Mouse (Mus musculus): ENCODE data around the gene Hnf4a. TPM values are rescaled to one million over a fixed set of nuclear protein-coding genes. Genes with fewer than 3 reads are reported as not detected.

Hnf4a gene
- polyA plus RNA-seq, 1 experiment from 2014 or later, result 18.6 TPM

DNA sequence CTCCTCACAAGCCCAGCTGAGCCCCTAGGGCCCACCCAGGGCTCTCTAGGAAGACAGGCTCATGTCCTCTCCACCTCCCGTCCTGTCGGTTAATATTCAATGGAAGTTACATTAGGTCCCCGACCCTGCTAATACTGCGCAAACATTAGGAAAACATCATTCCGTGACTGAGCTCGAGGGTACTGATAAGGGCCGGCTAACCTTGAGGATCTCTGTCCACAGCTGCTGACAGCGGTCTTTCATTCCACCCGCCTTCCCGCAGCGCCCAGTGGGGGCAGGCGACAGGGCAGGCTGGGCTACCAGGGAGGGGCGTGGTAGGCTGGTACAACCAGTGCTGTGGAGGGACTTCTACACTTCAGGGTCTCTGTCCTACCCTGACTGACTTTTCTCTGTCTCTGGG, 48.8 kb downstream of the Hnf4a start:
- ATAC-seq (replicated peaks; ENCODE audit: low FRiP score), result peak; percentile 28; the same call in 1 of the 2 replicates
- Histone ChIP-seq H3K9me3 (replicated peaks) (no peaks in the 10 kb centered on the region), H3K36me3 (no peaks in the 10 kb centered on the region), H3K4me2 (no peak overlapping the region), H3K27ac (peak overlapping the region; percentile 60), H3K27me3 (no peaks in the 10 kb centered on the region), H3K9ac (no peak overlapping the region), H3K4me1 (peaks cover 15% of the 10 kb centered on the region), H3K4me3 (replicated peaks) (no peak overlapping the region)
- 56% methylated on average over 13 of the region's 13 CpGs for WGBS

DNA sequence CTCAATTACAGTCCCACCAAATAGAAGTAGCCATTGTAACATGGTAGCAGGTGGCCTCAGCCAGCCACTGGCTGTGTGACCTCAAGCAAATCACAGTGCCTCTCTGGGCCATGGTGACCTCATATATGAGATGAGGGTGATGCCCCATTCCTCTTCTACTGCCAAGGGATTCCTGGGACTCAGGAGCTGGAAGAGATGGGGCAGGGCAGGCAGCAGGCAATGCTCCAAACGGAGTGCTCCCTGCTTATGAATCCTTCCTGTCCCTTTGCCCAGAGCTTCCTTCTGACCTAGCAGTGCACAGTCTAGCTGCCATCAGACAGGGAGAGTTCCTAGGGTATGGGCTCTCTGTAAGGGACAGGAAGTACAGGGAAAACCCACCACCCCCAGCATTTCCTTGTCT, 51.9 kb downstream of the Hnf4a start:
- Histone ChIP-seq H3K9ac (no peak overlapping the region), H3K4me1 (peaks cover 12% of the 10 kb centered on the region; the same call in 1 of the 2 replicates), H3K9me3 (replicated peaks) (no peaks in the 10 kb centered on the region), H3K36me3 (no peaks in the 10 kb centered on the region), H3K4me2 (no peak overlapping the region), H3K27me3 (no peaks in the 10 kb centered on the region), H3K27ac (no peak overlapping the region), H3K4me3 (replicated peaks) (no peak overlapping the region)
- ATAC-seq (replicated peaks; ENCODE audit: low FRiP score), result no peak
- WGBS, result 81% methylated on average over 1 of the region's 1 CpGs

DNA sequence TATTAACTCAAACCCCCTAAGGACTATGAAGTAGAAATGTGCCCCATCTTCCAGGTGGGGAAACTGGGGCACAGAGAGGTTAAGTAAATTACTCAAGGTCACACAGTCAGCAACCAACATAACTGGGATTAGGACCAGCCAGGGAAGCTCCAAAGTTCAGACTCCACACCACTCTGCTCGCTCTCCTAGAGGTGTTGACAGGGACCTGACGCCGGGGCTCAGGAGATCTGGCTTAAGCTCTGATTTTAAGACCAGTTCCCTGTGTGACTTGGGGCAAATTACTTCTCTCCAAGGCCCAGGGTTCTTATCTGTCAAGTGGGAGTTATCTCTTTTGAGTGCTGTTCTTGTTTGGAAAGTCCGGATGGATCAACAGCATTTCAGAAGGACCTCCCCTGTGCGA, 52.6 kb downstream of the Hnf4a start:
- no peak overlapping the region for H3K27ac ChIP-seq
- no peak for ATAC-seq (replicated peaks; ENCODE audit: low FRiP score)
- 76% methylated on average over 5 of the region's 5 CpGs for WGBS
- no peak overlapping the region for H3K4me3 ChIP-seq (replicated peaks)
- no peaks in the 10 kb centered on the region for H3K27me3 ChIP-seq
- H3K9me3 ChIP-seq (replicated peaks), result no peaks in the 10 kb centered on the region
- H3K4me2 ChIP-seq, result no peak overlapping the region
- H3K9ac ChIP-seq, result no peak overlapping the region
- H3K36me3 ChIP-seq, result no peaks in the 10 kb centered on the region
- peaks cover 12% of the 10 kb centered on the region; the same call in 1 of the 2 replicates for H3K4me1 ChIP-seq

DNA sequence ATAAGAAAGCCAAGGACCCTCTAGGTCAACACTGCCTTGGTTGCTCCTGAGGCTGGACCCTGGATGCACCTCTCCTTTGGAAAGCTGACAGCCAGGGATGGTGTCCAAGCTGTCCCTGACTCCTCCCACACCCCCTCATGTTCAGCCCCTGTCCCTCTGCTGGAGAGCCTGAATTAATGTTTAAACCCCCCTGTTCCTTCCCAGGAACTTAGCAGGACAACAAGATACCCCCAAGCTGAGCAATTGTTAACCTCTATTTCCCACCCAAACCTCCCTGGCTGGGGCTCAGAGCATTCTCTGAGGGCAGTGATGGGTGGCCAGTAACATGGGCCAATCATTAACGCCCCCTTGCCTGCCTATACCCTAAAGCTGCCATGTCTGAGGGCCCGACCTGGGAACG, 53.6 kb downstream of the Hnf4a start:
- Histone ChIP-seq H3K27me3 (no peaks in the 10 kb centered on the region), H3K9me3 (replicated peaks) (no peaks in the 10 kb centered on the region), H3K4me1 (peaks cover 8% of the 10 kb centered on the region; the same call in 1 of the 2 replicates), H3K9ac (no peak overlapping the region), H3K36me3 (no peaks in the 10 kb centered on the region), H3K4me2 (no peak overlapping the region), H3K27ac (peak overlapping the region; percentile 70), H3K4me3 (replicated peaks) (no peak overlapping the region)
- WGBS, result 63% methylated on average over 3 of the region's 3 CpGs
- ATAC-seq (replicated peaks; ENCODE audit: low FRiP score), result peak; percentile 82

DNA sequence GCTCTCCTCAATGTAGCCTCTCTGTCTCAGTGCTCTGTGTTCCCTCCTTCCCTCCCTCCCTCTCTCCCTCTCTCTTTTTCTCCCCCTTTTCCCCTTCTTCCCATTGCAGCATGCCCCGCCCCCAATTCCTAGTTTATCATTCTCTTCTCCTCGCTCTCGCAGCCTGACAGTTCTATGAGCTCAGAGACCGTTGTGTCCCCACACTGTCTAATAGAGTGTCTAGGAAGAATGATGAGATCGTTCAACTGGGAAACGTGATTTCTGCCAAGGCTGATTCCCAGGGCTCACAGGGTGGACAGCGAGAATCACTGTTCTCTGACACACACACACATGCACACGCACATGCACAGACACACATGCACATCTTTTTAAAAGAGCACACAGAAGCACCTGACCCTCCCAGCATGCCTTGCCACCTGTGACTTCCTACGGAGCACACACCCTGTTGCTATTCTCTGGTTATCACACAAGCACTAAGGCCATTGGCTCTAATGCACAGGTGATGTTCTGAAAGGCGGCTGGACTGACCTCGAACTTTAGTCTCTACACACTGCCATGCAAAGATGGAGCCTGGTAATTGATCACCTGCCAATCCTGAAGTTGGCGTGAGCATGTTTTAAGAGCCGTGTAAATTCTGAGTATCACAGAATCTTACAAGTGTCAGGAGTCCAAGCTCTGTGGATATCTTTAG, 54.8 kb downstream of the Hnf4a start:
- no peaks in the 10 kb centered on the region for H3K9me3 ChIP-seq (replicated peaks)

DNA sequence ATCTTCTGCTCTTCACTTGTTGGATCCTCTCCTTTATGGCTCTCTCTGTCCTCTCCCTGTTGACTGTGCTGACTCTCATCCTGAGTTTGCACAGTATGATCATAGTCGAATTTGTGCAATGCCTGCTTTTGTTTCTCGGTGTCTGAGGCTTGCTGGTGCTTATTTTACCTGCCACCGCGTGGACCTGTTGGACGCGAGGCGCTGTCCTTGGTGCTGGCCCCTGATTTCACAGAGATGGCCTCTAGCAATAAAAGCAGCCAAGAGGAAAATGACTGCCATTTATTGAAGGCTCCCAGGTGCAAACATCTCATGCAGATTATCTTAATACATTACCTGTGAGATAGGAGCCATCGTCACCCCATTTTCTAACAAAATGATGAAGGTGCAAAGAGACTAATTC, 58.0 kb downstream of the Hnf4a start:
- ATAC-seq (replicated peaks; ENCODE audit: low FRiP score), result no peak
- no peak overlapping the region for H3K9ac ChIP-seq
- H3K36me3 ChIP-seq, result no peaks in the 10 kb centered on the region
- H3K4me3 ChIP-seq (replicated peaks), result no peak overlapping the region
- H3K27ac ChIP-seq, result no peak overlapping the region
- no peaks in the 10 kb centered on the region for H3K9me3 ChIP-seq (replicated peaks)
- WGBS, result 18% methylated on average over 8 of the region's 8 CpGs
- H3K4me2 ChIP-seq, result no peak overlapping the region
- no peaks in the 10 kb centered on the region for H3K27me3 ChIP-seq
- H3K4me1 ChIP-seq, result 0 out of 2 replicates have a peak, but pooled peaks cover 5% of the 10 kb centered on the region

More for the DNA sequence above, 54.8 kb downstream of the Hnf4a start:
- 61% methylated on average over 13 of the region's 13 CpGs for WGBS
- Histone ChIP-seq H3K4me2 (no peak overlapping the region), H3K4me3 (replicated peaks) (no peak overlapping the region), H3K36me3 (no peaks in the 10 kb centered on the region), H3K9ac (no peak overlapping the region), H3K4me1 (0 out of 2 replicates have a peak, but pooled peaks cover 5% of the 10 kb centered on the region), H3K27ac (peak overlapping the region; percentile 70), H3K27me3 (no peaks in the 10 kb centered on the region)
- ATAC-seq (replicated peaks; ENCODE audit: low FRiP score), result no peak

DNA sequence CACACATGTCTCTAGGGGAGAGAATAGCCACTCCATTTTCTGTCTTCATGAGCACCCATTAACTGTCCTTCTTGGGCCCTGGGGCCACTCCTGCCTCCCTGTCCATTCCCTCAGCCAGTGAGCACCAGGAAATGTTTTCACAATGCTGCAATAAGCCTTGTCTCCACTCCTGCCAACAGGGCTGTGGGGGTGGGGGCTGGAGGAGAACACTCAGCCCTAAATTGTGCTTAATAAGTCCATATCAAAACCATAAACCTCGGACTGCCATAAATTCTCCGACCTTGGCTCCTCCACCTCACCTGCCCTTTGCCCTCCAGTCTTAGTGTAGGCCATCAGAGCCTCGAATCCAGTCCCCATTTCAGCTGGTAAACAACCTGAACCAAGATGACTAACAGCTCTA, 67.7 kb downstream of the Hnf4a start:
- Histone ChIP-seq H3K27me3 (0 out of 2 replicates have a peak, but pooled peaks cover 2% of the 10 kb centered on the region), H3K4me3 (replicated peaks) (no peak overlapping the region), H3K4me1 (peaks cover 5% of the 10 kb centered on the region; the same call in 1 of the 2 replicates), H3K9ac (no peak overlapping the region), H3K9me3 (replicated peaks) (no peaks in the 10 kb centered on the region), H3K4me2 (no peak overlapping the region), H3K27ac (no peak overlapping the region), H3K36me3 (no peaks in the 10 kb centered on the region)
- no peak for ATAC-seq (replicated peaks; ENCODE audit: low FRiP score)
- WGBS, result 77% methylated on average over 3 of the region's 3 CpGs

DNA sequence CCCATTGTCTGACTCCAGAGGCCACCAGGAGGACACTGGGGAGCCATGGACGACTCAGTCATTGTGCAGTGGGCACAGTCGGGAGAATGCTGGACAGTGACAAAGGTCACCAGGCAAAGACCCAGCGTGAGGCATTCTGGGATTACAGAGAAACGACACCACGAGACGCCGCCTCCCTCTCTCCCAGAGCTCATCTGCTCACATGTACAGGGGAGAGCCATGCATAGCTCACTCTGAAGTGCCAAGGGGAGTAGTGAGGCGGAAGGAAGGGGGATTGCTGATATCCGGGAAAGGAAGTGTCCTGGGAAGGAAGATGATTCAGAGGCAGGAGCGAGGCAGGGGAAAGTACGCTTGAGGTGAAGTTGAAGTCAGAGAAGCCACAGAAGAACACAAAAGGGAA, 68.6 kb downstream of the Hnf4a start:
- Histone ChIP-seq H3K27me3 (0 out of 2 replicates have a peak, but pooled peaks cover 2% of the 10 kb centered on the region), H3K4me1 (peaks cover 5% of the 10 kb centered on the region; the same call in 1 of the 2 replicates), H3K4me3 (replicated peaks) (no peak overlapping the region), H3K9ac (no peak overlapping the region), H3K27ac (no peak overlapping the region), H3K9me3 (replicated peaks) (no peaks in the 10 kb centered on the region), H3K4me2 (peak overlapping the region; percentile 27), H3K36me3 (no peaks in the 10 kb centered on the region)
- ATAC-seq (replicated peaks; ENCODE audit: low FRiP score), result no peak
- 40% methylated on average over 11 of the region's 11 CpGs for WGBS

DNA sequence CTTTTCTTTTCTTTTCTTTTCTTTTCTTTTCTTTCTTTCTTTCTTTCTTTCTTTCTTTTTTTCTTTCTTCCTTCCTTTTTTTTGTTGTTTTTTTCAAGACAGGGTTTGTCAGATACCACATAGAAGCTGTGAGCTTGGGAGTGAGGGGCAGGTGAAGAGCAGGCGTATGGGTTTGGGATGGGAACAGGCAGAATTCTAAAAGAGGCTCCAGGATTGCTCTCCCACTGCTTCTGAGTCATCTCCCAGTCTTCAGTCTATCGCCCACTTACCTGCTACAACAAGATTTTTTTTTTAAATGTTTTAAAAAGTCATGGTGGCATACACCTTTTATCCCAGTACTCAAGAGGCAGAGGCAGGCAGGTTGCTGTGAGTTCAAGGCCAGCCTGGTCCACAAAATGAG, 71.4 kb downstream of the Hnf4a start:
- Histone ChIP-seq H3K4me2 (no peak overlapping the region), H3K27ac (no peak overlapping the region), H3K9ac (no peak overlapping the region), H3K36me3 (no peaks in the 10 kb centered on the region), H3K4me3 (replicated peaks) (no peak overlapping the region), H3K4me1 (peaks cover 5% of the 10 kb centered on the region; the same call in 1 of the 2 replicates), H3K9me3 (replicated peaks) (no peaks in the 10 kb centered on the region), H3K27me3 (0 out of 2 replicates have a peak, but pooled peaks cover 2% of the 10 kb centered on the region)
- 86% methylated on average over 2 of the region's 2 CpGs for WGBS
- no peak for ATAC-seq (replicated peaks; ENCODE audit: low FRiP score)

DNA sequence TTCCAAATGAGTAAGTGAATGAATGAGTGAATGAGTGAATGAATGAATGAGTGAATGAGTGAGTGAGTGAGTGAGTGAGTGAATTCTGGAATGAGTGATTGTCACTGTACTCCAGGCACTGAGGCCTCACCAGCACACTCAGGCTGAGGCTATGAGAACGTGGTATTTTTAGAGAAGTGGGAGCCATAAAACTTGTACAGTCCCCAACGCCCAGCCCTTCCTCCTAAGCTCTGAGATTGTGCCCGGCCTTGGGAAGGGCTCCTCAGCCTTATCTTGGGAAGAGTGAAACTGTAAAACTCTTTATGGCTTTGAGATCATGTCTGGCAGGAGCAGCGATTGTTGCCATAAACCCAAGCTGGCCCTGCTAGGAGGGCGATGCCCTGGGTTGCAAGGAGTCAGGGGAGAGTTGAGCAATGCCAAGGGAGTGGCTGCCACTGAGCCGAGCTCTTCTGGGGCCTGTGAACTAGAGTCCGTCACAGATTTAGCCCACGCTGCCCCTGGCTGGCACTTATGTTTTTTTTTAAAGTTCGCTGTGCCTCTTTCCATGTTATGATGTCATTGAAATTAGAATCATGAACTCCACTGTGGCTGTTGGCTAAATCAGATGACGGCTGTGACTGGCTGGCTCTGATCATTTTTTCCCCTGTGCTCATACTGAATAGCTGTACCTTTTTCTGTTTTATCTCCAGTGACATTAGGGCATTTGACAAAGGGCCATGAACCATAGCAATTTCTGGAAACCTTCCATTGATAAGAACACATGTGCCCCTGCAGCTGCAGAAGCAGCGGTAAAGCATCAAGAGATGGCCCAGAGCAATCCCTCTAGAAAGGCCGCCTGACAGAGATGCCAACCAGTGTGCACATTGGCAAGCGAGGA, 73.7 kb downstream of the Hnf4a start:
- peaks cover 2% of the 10 kb centered on the region; the same call in 1 of the 2 replicates for H3K4me1 ChIP-seq
- H3K36me3 ChIP-seq, result no peaks in the 10 kb centered on the region
- H3K27ac ChIP-seq, result no peak overlapping the region
- 0 out of 2 replicates have a peak, but pooled peaks cover 2% of the 10 kb centered on the region for H3K27me3 ChIP-seq
- H3K9me3 ChIP-seq (replicated peaks), result no peaks in the 10 kb centered on the region
- H3K4me2 ChIP-seq, result no peak overlapping the region
- WGBS, result 71% methylated on average over 13 of the region's 13 CpGs
- no peak for ATAC-seq (replicated peaks; ENCODE audit: low FRiP score)
- no peak overlapping the region for H3K4me3 ChIP-seq (replicated peaks)
- no peak overlapping the region for H3K9ac ChIP-seq

DNA sequence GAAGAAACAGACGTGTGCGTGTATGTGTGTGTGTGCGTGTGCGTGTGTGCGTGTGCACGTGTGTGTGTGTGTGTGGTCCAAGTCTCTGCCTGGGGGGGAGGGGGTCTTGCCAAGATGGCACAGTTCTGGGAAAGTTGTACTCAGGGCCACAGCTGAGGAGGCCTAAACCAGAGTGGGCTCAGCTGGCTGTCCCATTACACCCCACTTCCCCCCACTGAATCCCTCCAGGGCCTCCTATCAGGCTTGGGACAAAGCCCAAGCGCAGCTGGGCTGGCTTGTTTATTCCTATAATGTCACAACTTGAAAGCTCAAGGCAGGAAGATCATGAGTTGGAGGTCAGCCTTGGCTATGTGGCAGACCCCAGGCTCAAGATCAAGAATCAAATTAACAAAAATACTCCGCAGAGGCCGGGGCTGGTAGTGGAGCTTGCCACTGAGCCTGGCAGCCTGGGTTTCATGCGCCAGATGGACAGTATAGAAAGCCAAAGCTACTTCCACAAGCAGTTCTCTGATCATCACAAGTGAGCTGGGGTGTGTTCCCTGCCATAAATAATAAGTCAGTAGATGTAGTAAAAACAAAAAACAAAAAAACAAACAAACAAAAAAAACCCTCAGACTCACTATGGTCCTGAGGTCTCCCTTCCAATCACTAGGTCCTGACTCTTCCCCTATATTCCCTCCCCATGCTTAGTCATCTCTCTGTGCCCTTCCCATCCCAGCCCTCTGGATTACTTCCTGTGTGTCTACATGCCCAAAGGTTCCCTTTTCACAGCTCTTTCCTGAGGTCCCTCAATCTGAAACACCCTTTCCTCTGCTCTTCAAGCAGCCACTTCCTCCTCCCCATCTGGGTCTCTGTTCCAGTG, 76.8 kb downstream of the Hnf4a start:
- ATAC-seq (replicated peaks; ENCODE audit: low FRiP score), result no peak
- Histone ChIP-seq H3K4me2 (no peak overlapping the region), H3K4me1 (no peaks in the 10 kb centered on the region), H3K9ac (no peak overlapping the region), H3K36me3 (no peaks in the 10 kb centered on the region), H3K27me3 (0 out of 2 replicates have a peak, but pooled peaks cover 5% of the 10 kb centered on the region), H3K4me3 (replicated peaks) (no peak overlapping the region), H3K27ac (no peak overlapping the region), H3K9me3 (replicated peaks) (no peaks in the 10 kb centered on the region)
- 95% methylated on average over 10 of the region's 10 CpGs for WGBS

Measured in kidney, embryonic 15.5 days (tissue).